Mouse (Mus musculus): ENCODE results near the gene Pnpla6.

Gene Pnpla6

DNA sequence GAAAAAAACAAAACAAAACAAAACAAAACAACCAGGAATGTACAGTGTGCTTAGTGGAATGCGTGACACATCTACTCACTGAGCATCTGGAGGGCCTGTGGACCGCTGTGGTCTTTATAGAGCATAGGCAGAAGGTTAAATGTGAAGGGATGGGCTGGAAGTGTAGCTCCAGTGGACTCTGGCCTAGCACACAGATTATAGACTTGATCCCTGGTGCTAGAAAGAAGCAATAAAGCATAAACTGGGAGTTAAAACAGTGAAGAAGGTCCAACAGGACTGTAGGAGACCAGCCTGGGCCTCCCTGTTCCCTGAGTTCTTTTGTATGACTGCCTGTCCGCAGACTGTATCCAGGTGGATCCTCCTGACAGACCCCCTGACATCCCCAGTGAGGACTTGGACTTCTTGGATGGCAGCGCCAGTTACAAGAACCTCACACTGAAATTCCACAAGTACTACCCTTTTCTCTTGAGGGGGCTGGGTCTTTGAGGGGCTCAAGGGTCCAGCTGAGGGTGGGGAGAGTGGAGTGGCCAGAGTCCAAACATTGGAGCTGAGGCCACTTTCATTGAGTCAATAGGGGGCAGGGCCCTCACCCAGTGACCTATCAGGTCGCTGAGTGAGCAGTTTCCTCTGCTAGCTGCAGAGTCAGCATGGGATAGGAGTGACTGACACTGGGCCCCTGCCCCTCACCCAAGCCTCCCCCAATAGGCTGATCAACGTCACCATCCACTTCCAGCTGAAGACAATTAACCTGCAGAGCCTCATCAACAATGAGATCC is 7.0 kb upstream of the Pnpla6 start:
- DNase-seq (ENCODE audit: low spot score in 2 of 2): no peak

DNA sequence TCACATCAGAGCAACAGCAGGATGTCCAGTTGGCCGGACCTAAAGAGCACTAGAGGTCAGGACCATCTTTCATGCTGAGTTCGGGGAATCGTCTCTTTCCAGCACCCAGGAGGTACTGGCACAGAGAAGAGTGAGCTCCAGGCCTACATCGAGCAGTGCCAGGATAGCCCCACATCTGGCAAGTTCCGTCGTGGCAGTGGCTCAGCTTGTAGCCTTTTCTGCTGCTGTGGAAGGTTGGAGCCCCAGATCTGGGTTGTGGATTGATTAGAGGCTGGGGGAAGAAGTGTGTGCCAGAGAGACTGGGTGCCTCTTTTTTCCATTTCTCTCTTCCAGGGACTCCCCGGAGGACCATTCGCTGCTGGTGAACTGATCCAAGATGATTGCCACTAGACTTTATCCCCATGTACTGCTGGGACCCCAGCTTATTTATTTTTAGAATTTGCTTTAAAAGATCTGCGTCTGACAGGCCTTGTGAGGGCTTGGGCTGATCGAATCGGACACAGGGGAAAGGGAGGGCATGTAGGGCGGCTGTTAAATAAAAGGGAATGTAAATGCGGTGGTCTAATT is 420 bp upstream of the Pnpla6 start:
- no peak for DNase-seq (ENCODE audit: low spot score in 2 of 2)

DNA sequence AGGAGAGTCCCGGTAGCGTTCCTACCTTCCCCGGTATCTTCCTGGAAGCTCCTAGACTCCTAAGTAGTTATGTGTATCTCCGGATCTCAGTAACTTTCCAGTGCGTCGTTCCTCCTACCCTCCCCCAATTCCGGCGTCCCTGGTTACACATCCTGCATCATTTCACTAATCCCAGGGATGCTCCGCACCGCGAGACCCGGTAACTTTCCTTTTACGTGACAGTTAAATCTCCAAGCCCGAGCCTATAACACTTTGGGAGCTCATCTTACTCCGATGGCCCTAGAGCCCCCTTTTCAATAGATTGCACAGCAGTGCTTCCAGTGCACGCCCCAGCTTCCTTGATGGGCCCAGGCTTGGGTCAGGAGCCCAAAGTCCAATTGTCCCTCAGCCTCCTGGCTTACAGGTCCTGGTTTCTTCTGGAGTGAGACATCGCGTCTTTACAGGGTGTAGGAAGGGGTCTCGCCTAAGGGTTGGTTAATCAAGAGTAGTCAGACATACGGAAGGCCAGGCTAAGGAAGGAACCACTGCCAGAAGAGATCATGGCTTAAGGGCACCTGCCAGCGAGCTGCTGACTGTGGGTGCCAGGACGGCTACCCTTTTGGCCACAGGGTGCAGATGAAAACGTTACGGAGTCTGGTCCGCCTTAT is 710 bp downstream of the Pnpla6 start:
- peak; percentile 55 to 74 for DNase-seq (ENCODE audit: low spot score in 2 of 2)

GRCm38 (mm10) chr8:3516450-3517116 is 1.4 kb downstream of the Pnpla6 start:
- peak; percentile 96 to 97 for DNase-seq (ENCODE audit: low spot score in 2 of 2)

- DNase-seq (ENCODE audit: low spot score in 2 of 2): no peak
Measured at GRCm38 (mm10) chr8:3517117-3517495, 1.9 kb downstream of the Pnpla6 start.

GRCm38 (mm10) chr8:3522007-3522697 is 7.0 kb downstream of the Pnpla6 start:
- DNase-seq (ENCODE audit: low spot score in 2 of 2): no peak

- no peak for DNase-seq (ENCODE audit: low spot score in 2 of 2)
Measured at GRCm38 (mm10) chr8:3530816-3531215, 15.6 kb downstream of the Pnpla6 start.

- DNase-seq (ENCODE audit: low spot score in 2 of 2): no peak
Measured at GRCm38 (mm10) chr8:3531936-3532335, 16.8 kb downstream of the Pnpla6 start.

GRCm38 (mm10) chr8:3536053-3536841 is 21.1 kb downstream of the Pnpla6 start:
- no peak for DNase-seq (ENCODE audit: low spot score in 2 of 2)

DNA sequence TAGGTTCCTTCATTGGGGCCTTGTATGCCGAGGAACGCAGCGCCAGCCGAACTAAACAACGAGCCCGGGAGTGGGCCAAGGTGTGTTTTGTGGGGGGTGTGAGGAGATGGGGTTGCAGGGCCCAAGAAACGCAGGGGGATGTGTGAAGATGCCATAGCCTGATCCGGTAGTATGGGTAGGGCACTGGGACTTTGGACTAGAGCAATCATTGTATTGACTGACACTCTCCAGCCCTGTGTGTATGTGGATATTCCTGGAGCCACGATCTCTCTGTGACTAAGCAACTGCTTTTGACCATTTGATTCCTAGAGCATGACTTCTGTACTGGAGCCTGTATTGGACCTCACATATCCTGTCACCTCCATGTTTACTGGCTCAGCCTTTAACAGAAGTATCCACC is 21.8 kb downstream of the Pnpla6 start:
- DNase-seq (ENCODE audit: low spot score in 2 of 2): no peak

- no peak for DNase-seq (ENCODE audit: low spot score in 2 of 2)
Measured at GRCm38 (mm10) chr8:3537666-3538065, 22.5 kb downstream of the Pnpla6 start.

DNA sequence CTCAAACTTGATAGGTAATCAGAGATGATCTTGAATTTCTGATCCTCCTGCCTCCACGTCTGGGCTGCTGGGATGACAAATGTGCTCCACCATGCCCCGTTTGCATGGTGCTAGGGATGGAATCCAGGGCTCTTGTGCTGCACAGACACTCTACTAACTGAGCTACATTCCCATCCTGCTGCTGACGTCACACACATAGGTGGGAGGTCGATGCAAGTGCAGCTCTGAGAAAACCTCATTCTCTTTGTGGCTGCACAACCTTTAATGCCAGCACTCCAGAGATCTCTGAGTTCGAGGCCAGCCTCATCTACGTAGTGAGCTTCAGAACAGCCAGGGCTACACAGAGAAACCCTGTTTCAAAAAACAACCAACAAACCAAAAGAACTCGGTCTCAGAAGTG is 24.0 kb downstream of the Pnpla6 start:
- DNase-seq (ENCODE audit: low spot score in 2 of 2): no peak

- DNase-seq (ENCODE audit: low spot score in 2 of 2): no peak
Measured at GRCm38 (mm10) chr8:3540076-3540475, 24.9 kb downstream of the Pnpla6 start.

DNA sequence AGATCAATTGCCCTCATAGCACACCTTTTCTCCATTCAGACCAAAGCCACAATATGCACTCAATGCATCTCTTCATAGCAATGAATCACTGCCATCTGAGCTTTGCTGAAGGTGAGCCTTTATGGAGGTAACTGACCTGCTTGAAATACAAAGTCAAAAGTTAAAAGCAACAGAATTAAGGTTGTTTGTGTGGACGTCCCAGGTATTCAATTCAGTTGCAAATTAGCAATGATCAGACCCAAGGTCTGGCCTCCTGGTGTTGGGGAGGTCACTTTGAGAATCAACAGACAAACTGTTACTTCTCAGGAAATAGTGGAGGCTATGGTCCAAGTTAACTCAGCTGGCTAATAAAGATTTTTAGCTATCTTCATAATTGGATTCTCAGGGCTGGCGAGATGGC is 31.3 kb downstream of the Pnpla6 start:
- DNase-seq (ENCODE audit: low spot score in 2 of 2): no peak

- no peak for DNase-seq (ENCODE audit: low spot score in 2 of 2)
Measured at GRCm38 (mm10) chr8:3552240-3552639, 37.1 kb downstream of the Pnpla6 start.

DNA sequence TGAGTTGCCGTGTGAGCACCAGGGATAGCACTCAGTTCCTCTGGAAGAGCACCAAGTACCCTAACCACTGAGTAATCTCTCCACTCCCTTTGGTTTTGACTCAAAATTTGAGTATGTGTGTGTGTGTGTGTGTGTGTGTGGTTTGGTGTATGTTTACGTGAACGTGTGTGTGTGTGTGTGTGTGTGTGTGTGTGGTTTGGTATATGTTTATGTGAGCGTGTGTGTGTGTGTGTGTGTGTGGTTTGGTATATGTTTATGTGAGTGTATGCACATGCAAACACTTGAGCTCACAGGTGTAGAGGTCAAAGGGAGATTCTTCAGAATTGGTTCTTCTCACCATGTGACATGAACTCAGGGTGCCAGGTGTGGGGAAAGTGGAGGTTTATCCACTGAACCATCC is 40.9 kb downstream of the Pnpla6 start:
- DNase-seq (ENCODE audit: low spot score in 2 of 2): no peak

- DNase-seq (ENCODE audit: low spot score in 2 of 2): no peak
Measured at GRCm38 (mm10) chr8:3567641-3568371, 52.6 kb downstream of the Pnpla6 start, which contains the start of gene C330021F23Rik. Gene C330021F23Rik (plus strand): TSS chr8:3567990.

GRCm38 (mm10) chr8:3568378-3568777 is 53.2 kb downstream of the Pnpla6 start:
- DNase-seq (ENCODE audit: low spot score in 2 of 2): no peak

- no peak for DNase-seq (ENCODE audit: low spot score in 2 of 2)
Measured at GRCm38 (mm10) chr8:3569784-3570183, 54.6 kb downstream of the Pnpla6 start.

DNA sequence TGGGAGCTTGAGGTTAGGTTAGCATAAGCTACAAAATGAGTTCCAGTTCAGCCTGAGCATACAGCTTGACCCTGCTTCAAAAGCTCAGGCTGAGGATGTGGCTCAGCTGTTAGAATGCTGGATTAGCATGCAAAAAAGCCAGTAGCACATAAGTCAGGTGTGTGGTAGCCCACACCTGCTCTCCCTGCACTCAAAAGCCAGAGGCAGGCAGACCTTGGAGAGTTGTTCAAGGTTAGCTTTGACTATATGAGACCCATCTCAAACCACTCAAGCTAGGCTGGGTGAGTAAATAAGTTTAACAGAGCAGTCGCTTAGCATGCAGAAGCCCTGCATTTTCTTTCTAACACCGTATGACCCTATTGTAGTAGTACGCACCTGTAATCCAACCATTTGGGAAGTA is 59.4 kb downstream of the Pnpla6 start:
- DNase-seq (ENCODE audit: low spot score in 2 of 2): no peak

Data from frontal cortex, postnatal 36 days (tissue).